Mouse (Mus musculus) MEL (cell line): ENCODE data around the gene C3.

Experiments
- CTCF ChIP-seq, 3 experiments: IDR thresholded peaks in 2 of 3; conservative IDR thresholded peaks in 1 of 3; 2 replicates each; pipeline ENCODE4 v1.5.1; 2011 to 2012; ENCODE audit warnings: low read length in 3 of 3, low read depth in 2 of 3, mild to moderate bottlenecking in 2 of 3, improper control_type of control experiment in 1 of 3, inconsistent platforms in 1 of 3, mixed read lengths in 1 of 3, moderate library complexity in 1 of 3; ENCODE audit not compliant: control insufficient read depth in 1 of 3, insufficient read depth in 1 of 3, poor library complexity in 1 of 3, severe bottlenecking in 1 of 3
- GABPA ChIP-seq: IDR thresholded peaks from 2 replicates; pipeline ENCODE4 v1.6.1; 2012; ENCODE audit warnings: low read depth, mild to moderate bottlenecking, inconsistent platforms, low read length, improper control_type of control experiment, moderate library complexity
- GATA1 ChIP-seq: IDR thresholded peaks from 2 replicates; pipeline ENCODE4 v1.6.1; 2011; ENCODE audit warnings: low read depth, low read length, improper control_type of control experiment
- POLR2A ChIP-seq, 2 experiments: IDR thresholded peaks; 2 replicates each; pipeline ENCODE4 v1.6.1; 2011 to 2012; ENCODE audit warnings: low read length in 2 of 2, mild to moderate bottlenecking in 2 of 2, control low read depth in 1 of 2, improper control_type of control experiment in 1 of 2, low read depth in 1 of 2, moderate library complexity in 1 of 2; ENCODE audit not compliant: control insufficient read depth in 1 of 2, insufficient read depth in 1 of 2, poor library complexity in 1 of 2
- POLR2AphosphoS5 ChIP-seq: IDR thresholded peaks from 2 replicates; pipeline ENCODE4 v1.6.1; 2012; ENCODE audit warnings: low read depth, borderline replicate concordance, mild to moderate bottlenecking, inconsistent platforms, low read length, moderate library complexity, mixed read lengths
- RAD21 ChIP-seq: IDR thresholded peaks from 2 replicates; pipeline ENCODE4 v1.6.1; 2011; ENCODE audit warnings: mild to moderate bottlenecking, low read depth, low read length, improper control_type of control experiment
- RCOR1 ChIP-seq: IDR thresholded peaks from 2 replicates; pipeline ENCODE4 v1.6.1; 2012; ENCODE audit warnings: low read depth, mild to moderate bottlenecking, inconsistent platforms, low read length, improper control_type of control experiment
- TBP ChIP-seq: IDR thresholded peaks from 2 replicates; pipeline ENCODE4 v1.8.0; 2011; ENCODE audit warnings: low read depth, low read length, improper control_type of control experiment

- TF ChIP-seq GATA1 (no peak), POLR2A (IDR thresholded peaks at IDR 0.05; ENCODE audit: control insufficient read depth in 1 of 2, insufficient read depth in 1 of 2, low read depth in 1 of 2, low read length in 2 of 2, poor library complexity in 1 of 2) (no peak), CTCF (IDR thresholded peaks at IDR 0.05 in 2 of 3, conservative IDR thresholded peaks at IDR 0.05 in 1 of 3; ENCODE audit: control insufficient read depth in 1 of 3, insufficient read depth in 1 of 3, low read depth in 2 of 3, low read length in 3 of 3, poor library complexity in 1 of 3, severe bottlenecking in 1 of 3) (no peak), RCOR1 (no peak), GABPA (no peak), TBP (no peak), POLR2AphosphoS5 (no peak), RAD21 (no peak)
Observed at GRCm38 (mm10) chr17:57248771-57249170, 20.8 kb upstream of the C3 start.
